Mouse (Mus musculus) hindlimb bud, embryonic 11.5 days (tissue): Measurements from ENCODE around the gene Cbr4.

ENCODE experiments used
- DNase-seq: peaks from one replicate; pipeline ENCODE4 v3.0.0-alpha.2; 2012; ENCODE audit warnings: low read depth, low spot score; ENCODE audit errors: extremely low spot score

Gene Cbr4

DNA sequence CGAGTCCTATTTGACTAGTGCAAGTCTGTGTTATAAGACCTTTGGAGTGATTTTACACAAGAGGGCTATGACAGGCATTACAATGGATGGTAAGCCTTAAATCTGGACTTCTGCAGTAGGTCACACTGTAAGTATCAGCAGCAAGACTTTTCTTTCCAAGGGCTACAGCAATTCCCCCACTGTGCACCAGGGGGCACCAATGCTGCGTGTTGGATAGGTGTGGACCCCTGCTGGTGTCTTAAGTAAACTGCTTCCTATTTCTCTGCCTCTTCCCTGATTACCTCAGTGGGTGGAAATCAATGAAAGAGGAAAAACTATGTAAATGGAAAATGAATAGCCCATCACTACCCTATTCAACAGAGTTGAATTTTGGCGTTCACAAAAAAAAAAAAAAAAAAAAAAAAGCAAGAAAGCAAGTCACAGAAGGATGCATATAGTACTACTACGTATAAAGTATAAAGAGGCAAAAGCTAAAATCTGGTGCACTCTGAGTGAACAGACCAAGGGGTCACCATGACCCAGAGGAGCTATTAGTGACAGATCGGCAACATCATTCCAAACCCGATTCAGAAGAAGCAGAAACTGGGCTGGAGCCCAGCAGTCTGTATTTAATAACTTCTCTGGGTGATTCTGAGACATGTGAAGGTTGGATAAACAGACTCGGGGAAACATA, 52.4 kb downstream of the Cbr4 start:
- DNase-seq = peak; percentile 80

DNA sequence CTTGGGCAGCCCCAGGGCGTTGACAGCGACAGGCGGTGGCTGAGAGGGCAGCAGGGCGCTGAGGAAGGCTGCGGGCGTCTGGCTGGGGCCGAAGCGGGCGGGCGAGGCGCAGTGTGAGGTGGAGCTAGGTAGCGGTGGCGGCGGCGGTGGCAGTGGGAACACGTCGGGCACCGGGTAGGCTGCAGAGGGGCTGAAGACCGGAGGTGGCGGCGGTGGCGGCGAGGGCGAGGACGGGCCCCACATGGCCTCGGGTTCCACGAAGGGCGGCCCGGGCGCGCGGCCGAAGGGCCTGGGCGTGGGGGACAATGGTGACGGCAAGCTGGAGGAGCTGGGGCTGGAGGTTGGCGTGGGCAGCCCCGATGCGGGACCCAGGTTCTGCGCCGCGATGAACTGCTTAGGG, 62.1 kb downstream of the Cbr4 start:
- no peak for DNase-seq

DNA sequence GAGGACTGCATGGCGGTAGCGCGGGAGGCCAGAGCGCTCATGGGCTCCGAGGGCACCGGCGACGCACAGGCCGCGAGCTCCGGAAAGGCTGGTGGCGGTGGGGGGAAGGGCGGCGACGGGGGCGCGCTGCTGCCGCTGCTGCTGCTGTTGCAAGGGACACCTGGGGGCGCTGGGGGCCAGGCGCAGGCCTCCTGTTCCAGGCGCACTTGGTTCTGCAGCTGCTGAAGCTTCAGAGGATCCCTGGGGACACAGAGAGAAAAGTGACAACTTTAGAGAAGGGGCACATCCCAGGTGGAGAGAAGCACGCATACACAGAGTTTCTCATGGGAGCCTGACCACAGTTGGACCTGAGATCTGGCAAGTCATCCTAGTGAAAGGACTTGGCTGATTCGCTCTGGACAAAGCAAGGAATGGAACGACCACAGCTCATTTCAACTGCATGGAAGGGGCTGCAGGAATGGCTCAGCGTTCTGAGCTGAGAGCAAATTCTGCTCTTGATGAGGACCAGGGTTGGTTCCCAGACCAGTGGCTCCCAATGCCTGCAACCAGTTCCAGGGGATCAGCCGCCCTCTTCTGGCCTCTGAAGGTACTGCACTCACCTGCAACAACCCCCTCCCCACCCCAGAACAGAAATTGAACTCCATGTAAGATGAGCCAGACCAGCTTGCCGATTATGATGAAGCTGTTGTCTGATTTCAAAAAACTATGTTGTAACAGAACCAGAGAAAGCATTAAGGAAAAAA, 62.6 kb downstream of the Cbr4 start:
- no peak for DNase-seq

DNA sequence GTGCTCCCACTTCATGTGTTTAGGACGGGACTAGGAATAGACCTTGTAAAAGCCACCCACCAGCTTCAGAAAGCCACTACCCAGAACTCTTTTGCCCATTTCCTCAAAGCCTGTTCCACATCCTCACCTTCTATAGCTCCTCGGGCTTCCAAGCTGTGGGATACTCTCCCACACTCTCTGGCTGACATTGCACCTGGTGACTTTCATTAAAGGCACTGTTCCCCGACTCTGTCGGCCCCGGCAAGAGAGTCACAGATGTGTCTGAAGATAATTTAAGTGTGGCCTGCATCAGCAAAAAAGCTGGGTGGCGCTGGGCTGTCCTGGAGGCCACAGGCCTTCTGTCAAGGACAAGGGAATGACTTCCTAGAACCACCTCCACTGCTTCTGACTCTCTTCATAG, 64.7 kb downstream of the Cbr4 start:
- DNase-seq = no peak

DNA sequence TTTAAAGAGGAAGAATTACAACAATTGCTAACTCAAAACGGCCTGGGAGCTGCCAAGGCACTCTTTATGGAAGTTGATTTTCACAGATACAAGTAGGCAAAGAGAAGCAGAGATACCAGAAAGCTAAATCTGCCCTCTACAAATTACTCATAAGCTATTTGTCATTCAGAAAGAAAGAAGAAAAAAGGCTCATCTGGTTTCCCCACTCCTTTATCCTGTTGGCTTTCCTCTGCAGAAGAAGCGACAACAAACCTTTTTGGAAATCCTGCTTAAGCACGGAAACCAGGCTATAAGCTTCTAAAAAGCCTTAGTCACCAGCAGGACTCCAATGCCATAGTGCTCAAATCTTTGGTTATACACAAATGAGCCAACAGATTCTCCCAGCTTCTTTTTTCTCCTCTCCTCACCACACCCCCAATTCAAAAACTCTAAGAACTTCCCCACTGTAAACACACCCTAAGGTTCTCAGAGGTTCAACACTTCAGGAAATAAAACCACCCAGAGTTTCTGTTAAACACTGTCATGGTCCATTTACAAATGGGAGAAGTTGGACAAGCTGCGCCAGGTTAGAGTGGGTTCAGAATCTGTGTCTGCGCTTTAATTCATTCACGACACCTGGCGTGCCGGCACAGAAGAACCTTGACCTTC, 65.3 kb downstream of the Cbr4 start:
- DNase-seq = no peak

DNA sequence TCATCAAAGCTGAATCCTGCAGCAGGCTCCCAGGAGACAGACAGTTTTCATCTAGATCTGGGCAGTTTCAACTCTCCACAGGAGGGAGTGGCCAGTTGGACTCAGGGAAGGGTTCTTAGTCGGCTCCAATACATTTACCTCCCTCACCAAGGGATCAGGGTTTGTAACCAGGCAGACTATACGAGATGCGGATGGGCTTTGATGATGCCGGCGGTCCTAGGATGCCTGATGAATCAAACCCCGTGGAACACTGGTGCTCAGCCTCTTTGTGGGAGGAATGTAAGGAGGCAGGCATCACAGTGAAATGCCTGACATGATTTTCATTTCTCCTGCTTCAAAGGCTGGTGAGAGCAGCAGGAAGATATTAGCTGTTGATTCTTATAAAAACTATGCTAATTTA, 67.8 kb downstream of the Cbr4 start:
- no peak for DNase-seq

DNA sequence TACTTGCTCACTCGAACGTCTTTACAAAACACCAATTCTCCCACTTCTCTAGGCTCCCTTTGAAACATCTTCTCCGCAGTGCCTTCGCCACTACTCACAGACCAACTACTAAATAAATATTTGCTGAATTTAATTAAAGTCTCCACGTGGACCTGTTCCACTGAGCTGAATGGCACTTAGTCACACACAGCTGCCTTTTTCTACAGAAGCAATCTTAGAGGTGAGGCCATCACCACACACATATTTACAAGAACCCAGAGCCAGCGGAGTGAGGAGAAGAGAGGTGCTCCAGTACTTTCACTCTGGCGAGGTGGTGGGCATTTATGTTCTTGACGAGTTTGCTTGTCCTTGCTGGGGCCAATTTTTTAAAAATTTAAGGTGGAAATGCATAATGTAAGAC, 68.7 kb downstream of the Cbr4 start:
- no peak for DNase-seq
